Mouse (Mus musculus) Patski (cell line): Measurements from ENCODE around the gene Flvcr1. TPM values are rescaled to one million over a fixed set of nuclear protein-coding genes. Genes with fewer than 3 reads are reported as not detected.
A peak's percentile ranks its signal among the peaks of the same experiment; 100 is the strongest.
"Not testable (repeated sequence)": the region's sequence is repeated elsewhere in the genome, so short reads cannot be mapped to it uniquely, and the experiment has no call there.

ENCODE experiments used
- ATAC-seq: fragments of 100-300 bp; one replicate; pipeline ENCODE4 v1.8.0; 2021
- CTCF ChIA-PET: fragments of 350-600 bp; sonication (Branson Sonifier 250); formaldehyde crosslinking; loops from one replicate; lab custom pipeline; 2022; ENCODE audit warnings: inconsistent platforms; lab: Charles Lee
- POLR2A ChIA-PET: fragments of 350-600 bp; sonication (Branson Sonifier 250); formaldehyde crosslinking; loops from one replicate; lab custom pipeline; 2022; ENCODE audit warnings: antibody characterized with exemption, inconsistent platforms; lab: Charles Lee
- DNase-seq: peaks from one replicate; pipeline ENCODE4 v3.0.0-alpha.2; 2011; ENCODE audit warnings: low read depth, low spot score
- H3K27me3 ChIP-seq: fragments of 371-371 bp; one replicate; pipeline ENCODE4 v1.5.1; 2021
- CTCF ChIP-seq: fragments of 100-300 bp; IDR thresholded peaks from one replicate; pipeline ENCODE4 v1.5.1; 2021
- in situ Hi-C: fragments of 300-500 bp; cut with MboI; formaldehyde crosslinking; loops from 3 replicates; pipeline ENCODE4 v1.11.1; 2018; ENCODE audit warnings: low pct_unique_long_range_greater_than_20kb, mixed read lengths
- polyA plus RNA-seq: library from polyadenylated mRNA; unstranded; gene quantifications from one replicate; pipeline ENCODE4 v1.2.3, GENCODE M21; 2021

The Flvcr1 gene
- polyA plus RNA-seq, 1 experiment from 2014 or later: 20.0 TPM

DNA sequence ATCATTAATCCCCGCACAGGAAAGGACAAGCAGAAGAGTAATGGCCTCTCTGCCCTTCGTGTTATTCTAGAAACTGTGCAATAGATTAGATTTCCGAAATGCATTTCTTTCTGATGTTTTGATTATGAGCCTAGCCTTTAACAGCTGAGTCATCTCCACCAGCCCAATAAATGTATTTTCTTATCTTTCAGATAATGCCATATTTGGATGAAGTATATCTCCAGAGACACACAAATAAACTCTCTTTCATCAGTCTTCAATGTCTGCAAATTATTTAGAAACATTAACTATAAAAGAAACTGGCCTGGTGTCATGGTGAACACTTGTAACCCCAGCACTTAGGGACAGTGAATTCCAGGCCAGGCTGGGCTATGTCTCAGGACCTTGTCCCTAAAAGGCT, 16.7 kb upstream of the Flvcr1 start:
- in situ Hi-C loops: no loop called here
- POLR2A ChIA-PET: no interaction called here
- H3K27me3 ChIP-seq: no peaks in the 10 kb centered on the region
- CTCF ChIA-PET: no interaction called here
- DNase-seq: no peak
- TF ChIP-seq CTCF: no peak
- ATAC-seq: no peak

DNA sequence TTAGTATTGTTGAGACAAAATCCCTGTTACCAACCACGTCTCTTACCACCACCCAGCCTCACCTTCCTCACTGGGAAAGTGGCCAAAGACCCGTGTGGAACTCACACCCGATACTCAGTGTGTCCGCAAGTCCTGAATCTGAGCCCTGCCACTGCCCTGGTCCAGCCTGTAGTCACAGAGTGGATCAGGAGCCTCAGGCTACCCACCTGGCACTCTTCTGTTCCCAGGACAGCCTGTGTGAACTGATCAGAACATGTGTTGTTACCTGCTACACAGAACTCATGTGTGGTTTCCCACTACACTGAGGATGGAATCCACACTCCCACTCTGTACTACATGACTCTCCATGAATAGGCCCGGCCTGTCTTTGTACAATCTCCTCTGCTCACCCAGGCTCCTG, 16.1 kb upstream of the Flvcr1 start:
- CTCF ChIA-PET: no interaction called here
- ATAC-seq: no peak
- TF ChIP-seq CTCF: no peak
- no peaks in the 10 kb centered on the region for H3K27me3 ChIP-seq
- no peak for DNase-seq
- POLR2A ChIA-PET: interaction anchor here (1.0 kb wide), 2 partner anchors 13 to 16 kb away, joined by 3 read pairs; no protein-coding TSS in a partner anchor
- in situ Hi-C loops: no loop called here

DNA sequence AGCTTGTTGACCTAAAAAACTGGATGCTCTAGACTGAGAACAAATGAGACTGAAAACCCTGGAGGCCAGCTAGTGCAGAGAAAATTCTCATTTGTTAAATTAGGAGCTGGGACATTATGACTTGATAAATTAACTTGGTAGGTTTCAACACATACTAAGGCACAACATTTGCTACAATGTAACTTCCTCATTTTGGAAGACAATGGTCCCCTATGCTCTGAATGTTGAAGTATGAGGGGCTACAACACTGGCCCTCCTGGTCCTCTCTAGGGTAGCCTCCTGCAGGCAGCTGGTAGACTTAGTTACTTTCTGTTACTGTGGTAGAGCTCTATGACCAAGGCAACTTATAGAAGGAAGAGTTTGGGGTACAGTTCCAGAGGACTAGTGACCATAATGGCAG, 15.4 kb upstream of the Flvcr1 start:
- POLR2A ChIA-PET: interaction anchor here (1.0 kb wide), 2 partner anchors 13 to 15 kb away, joined by 3 read pairs; no protein-coding TSS in a partner anchor
- no peak for TF ChIP-seq CTCF
- H3K27me3 ChIP-seq: no peaks in the 10 kb centered on the region
- ATAC-seq (no peak), DNase-seq (no peak)
- CTCF ChIA-PET: interaction anchor here (1.4 to 1.5 kb wide), 2 partner anchors 9 to 12 kb away, joined by 3 read pairs; no protein-coding TSS in a partner anchor
- in situ Hi-C loops: no loop called here

DNA sequence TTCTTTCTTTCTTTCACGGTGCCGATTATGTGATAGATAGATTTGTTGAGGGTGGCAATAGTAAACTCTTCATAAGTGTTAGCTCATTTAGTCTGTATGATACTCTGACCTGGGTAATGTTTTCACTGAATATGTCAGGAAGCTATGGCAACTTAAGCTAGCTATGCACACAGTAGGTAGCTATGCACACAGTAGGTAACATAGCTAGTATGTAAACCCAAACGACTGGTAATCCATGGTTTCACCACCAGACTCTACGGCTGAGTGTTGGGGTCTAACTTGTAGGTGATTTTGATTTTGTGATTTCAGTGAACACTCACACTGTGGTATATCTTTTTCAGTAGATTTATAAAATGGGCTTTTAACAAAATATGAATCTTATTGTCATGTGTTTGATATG, 12.0 kb upstream of the Flvcr1 start:
- in situ Hi-C loops: no loop called here
- CTCF ChIA-PET: no interaction called here
- H3K27me3 ChIP-seq: no peaks in the 10 kb centered on the region
- TF ChIP-seq CTCF: no peak
- no peak for DNase-seq
- no peak for ATAC-seq
- POLR2A ChIA-PET: no interaction called here

DNA sequence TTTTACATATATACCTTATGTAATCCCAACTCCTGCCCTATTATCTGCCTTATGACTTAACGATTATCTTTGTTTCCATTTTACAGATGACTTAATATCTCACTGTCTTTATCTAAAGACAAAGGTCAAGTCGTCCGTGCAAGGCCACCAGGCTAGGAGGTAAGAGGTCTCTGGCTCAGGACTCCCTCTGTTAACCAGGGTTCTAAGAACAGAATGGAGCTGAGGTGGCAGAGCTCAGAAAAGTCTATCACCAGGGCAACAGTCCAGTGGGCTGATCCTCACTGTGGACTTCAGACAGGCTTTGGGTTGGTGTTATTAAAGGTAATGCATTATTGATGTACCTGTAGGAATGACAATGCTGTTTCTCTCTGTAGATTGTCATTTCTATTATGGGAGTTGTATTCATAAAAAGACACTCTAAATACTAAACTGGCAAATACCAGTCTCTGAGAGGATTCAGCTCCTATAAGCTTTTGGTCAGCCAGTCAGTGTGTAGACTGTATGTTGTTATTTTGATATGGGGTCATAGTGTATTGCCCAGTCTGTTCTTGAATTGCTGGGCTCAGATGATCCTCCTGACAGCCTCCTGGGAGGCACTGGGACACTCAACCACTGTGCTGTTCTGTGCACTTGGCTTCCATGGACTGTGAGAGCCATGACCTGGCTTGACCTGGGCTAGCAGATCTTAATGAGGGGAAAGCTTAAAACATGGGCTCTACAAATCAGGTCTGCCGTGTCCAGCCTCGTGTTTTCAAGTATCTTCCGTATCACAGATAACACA, 10.8 kb upstream of the Flvcr1 start, which contains the start of gene Spata45:
Gene Spata45, plus strand, starts transcription at position 86 of the 781 bp plus-strand sequence.
- POLR2A ChIA-PET: no interaction called here
- CTCF ChIA-PET: interaction anchor here (1.2 kb wide), 1 partner anchor 10 kb away, joined by 3 read pairs; no protein-coding TSS in a partner anchor
- in situ Hi-C loops: no loop called here
- DNase-seq: no peak
- no peaks in the 10 kb centered on the region for H3K27me3 ChIP-seq
- no peak for TF ChIP-seq CTCF
- ATAC-seq: no peak

DNA sequence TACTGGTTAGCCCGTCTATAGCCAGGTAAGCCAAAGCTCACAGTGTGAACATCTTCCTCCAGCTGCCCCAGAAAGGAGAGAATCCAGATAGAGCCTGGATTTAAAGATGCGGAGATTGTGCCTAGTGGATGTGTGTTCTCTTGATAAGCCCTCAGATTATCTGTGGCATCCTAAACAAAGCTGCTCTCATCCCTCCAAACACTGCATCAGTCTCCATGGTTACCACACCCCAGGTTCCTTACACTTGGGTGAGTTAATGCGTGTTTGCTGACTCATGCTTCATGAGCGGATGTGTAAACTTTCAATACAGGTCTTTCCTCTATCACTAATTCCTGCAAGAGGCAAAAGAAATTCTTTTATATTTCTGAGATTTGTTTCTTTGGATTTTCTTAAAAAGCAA, 9.7 kb upstream of the Flvcr1 start:
- TF ChIP-seq CTCF: no peak
- ATAC-seq (no peak), DNase-seq (no peak)
- ChIA-PET CTCF (interaction anchor here (1.1 to 1.2 kb wide), 2 partner anchors 9 to 23 kb away, joined by 3 read pairs; partner anchors contain the start of gene Flvcr1), POLR2A (no interaction called here)
- no peaks in the 10 kb centered on the region for H3K27me3 ChIP-seq
- in situ Hi-C loops: no loop called here

DNA sequence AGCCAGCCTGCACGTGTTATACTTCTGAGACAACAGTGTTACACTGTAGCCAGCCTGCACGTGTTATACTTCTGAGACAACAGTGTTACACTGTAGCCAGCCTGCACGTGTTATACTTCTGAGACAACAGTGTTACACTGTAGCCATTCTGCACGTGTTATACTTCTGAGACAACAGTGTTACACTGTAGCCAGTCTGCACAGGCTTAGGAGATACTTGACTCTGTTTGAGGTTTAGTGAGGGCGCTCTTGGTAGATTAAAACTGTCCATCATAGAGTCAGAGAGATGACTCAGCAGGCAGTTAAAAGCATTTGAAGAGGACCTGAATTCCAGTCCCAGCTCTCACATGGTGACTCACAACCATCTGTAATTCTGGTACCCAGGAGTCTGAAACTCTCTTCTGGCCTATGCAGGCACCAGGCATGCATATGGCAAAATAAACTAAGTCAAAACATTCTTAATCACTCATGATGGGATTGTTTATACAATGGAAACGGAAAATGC, 5.0 kb upstream of the Flvcr1 start:
- CTCF ChIA-PET: interaction anchor here (0.9 kb wide), 1 partner anchor 38 kb away, joined by 3 read pairs; no protein-coding TSS in a partner anchor
- POLR2A ChIA-PET, in situ Hi-C loops, H3K27me3 ChIP-seq, DNase-seq: not testable (repeated sequence)
- peak; percentile 45 for ATAC-seq

DNA sequence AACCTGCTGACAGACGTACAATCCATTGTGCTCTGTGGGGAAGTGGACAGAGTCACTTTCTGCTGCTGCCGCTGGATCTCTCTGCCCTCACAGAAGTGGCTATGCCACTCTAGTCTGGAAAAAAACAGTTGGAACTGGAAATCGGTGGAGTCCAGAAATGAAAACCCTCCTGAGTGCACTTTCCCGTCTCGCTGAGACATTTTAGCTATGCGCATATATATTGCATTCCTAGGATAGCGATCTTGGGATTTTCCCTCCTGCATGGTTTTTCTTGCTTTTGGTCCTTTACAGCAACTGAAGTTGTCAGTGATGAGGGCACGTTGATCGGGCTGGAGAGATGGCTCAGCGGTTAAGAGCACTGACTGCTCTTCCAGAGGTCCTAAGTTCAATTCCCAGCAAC, 4.2 kb upstream of the Flvcr1 start:
- CTCF ChIA-PET: interaction anchor here (0.9 to 1.4 kb wide), 2 partner anchors 12 to 38 kb away, joined by 3 read pairs; no protein-coding TSS in a partner anchor
- POLR2A ChIA-PET: no interaction called here
- ATAC-seq (no peak), DNase-seq (no peak)
- in situ Hi-C loops: no loop called here
- no peak for TF ChIP-seq CTCF
- H3K27me3 ChIP-seq: no peaks in the 10 kb centered on the region

DNA sequence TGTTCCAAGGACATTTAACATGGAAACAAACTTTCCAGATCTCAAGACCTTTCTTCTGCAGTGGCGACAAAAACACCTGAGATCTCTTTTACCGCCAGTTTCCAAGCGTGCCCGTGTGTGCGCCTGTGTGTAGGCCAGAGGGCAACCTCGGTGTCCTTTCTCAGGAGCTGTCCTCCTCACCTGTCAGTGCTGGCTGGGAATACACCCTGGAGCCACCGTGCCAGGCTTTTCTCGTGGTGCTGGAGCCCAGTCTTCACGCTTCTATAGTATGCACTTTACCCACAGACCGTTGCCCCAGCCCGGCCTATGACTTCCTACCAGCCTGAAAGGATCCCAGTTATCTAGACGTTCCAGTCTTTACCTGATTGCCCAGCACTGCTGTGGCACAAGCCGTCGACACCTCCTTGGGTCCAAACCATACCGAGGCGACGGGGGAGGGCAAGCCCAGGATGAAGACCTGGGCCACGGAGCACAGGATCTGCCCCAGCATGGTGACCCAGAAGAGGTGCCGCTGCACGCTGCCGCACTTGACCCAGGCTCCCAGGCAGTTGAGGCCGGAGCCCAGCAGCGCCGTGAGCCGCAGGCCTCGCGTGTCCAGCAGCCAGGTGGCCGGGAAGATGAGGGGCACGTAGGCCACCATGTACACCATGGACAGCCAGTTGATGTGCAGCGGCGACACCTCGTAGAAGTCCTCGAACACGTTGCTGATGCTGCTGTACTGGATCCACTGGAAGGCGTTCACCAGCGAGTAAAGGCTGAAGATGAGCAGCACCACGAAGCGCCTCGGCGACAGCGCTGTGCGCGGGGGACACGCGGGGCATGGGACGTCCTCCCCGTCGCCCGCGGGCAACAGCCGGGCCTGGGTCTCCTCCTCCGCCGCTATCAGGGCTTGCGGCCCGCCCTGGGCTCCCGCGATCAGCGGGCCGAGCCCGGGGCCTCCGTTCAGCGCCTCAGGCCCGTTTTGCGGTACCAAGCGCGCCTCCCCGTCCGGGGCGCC, 644 bp downstream of the Flvcr1 start:
- peak; percentile 2 for ATAC-seq
- ChIA-PET POLR2A (interaction anchor here (0.8 to 1.1 kb wide), 2 partner anchors 37 to 59 kb away, joined by 3 read pairs; no protein-coding TSS in a partner anchor), CTCF (interaction anchor here (1.2 kb wide), 1 partner anchor 30 kb away, joined by 4 read pairs; no protein-coding TSS in a partner anchor)
- no peak for DNase-seq
- no peaks in the 10 kb centered on the region for H3K27me3 ChIP-seq
- TF ChIP-seq CTCF: no peak
- in situ Hi-C loops: no loop called here

DNA sequence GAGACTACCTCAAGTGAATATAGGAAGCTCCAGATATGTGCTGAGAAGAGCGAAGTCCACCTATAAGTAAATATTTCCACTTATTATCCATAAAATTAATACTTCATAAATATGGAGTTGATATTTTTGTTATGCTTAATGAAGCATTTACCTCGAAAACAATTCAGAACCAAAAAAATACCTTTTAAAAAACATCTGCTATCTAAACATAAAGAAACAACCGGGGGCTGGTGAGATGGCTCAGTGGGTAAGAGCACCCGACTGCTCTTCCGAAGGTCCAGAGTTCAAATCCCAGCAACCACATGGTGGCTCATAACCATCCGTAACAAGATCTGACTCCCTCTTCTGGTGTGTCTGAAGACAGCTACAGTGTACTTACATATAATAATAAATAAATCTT, 2.2 kb downstream of the Flvcr1 start:
- DNase-seq, in situ Hi-C loops, H3K27me3 ChIP-seq, ATAC-seq: not testable (repeated sequence)
- CTCF ChIA-PET: interaction anchor here (0.8 kb wide), 1 partner anchor 16 kb away, joined by 3 read pairs; no protein-coding TSS in a partner anchor
- POLR2A ChIA-PET: interaction anchor here (1.2 kb wide), 1 partner anchor 41 kb away, joined by 3 read pairs; no protein-coding TSS in a partner anchor
